Mouse (Mus musculus): ENCODE measurements at regions not wholly inside any gene's neighbourhood (a gene's known extent, or its start where the extent isn't known, plus 50 kb on each side); places are given as distances from the start of the nearest gene placed in this dataset.
"Not testable (repeated sequence)": the region's sequence is repeated elsewhere in the genome, so short reads cannot be mapped to it uniquely, and the experiment has no call there.

DNA sequence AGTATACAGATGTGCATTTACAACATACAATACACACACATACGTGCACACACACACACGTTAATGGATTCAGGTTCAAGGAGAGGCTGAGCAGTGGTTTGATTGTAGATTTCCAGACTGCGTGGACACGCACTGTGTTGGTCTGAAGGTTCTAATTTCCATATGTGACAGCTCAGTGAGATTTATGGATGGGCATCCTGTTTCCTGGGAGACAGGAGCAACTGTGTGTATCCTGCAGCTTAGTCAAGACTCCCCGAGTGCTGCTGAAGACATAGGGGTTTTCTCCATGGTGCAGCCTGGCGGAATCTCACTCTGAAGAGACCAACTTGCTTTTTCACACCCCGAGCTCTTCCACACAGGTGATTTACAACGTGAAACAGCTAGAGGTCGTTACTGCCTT is 119.3 kb upstream of the Foxk1 start:
- Histone ChIP-seq H3K9ac (replicated peaks; ENCODE audit: low read length) (no peak overlapping the region), H3K4me3 (replicated peaks; ENCODE audit: low read depth, low read length) (no peak overlapping the region), H3K4me2 (ENCODE audit: low read length) (no peak overlapping the region), H3K27me3 (ENCODE audit: control insufficient read depth, insufficient read depth, low read length) (no peaks in the 10 kb centered on the region), H3K27ac (replicated peaks; ENCODE audit: low read depth, low read length) (no peak overlapping the region), H3K4me1 (ENCODE audit: control insufficient read depth, insufficient read depth, low read length) (no peaks in the 10 kb centered on the region), H3K36me3 (ENCODE audit: control insufficient read depth, insufficient read depth, low read length) (no peaks in the 10 kb centered on the region), H3K9me3 (ENCODE audit: control insufficient read depth, low read length) (no peaks in the 10 kb centered on the region; the same call in 1 of the 2 replicates)
- 61% methylated on average over 9 of the region's 9 CpGs for WGBS
- ATAC-seq (ENCODE audit: low FRiP score, low TSS enrichment) (no peak), DNase-seq (peak; percentile 5)

DNA sequence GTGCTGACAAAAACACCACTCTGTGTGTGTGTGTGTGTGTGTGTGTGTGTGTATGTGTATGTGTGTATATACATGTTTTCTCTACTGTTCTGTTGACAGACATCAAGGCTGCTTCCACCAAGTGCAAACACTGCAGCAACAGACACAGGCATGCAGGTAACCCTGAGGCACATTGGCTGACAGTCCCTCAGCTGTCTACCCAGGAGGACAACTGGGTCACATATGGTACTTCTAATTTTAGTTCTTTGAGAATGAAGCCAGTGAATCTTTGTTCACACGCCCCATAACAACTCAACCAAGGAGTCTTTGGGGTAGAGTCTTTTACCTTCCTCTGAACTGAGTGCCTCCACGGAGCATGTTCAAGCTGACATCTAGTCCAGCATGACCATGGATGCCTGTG is 113.3 kb upstream of the Foxk1 start:
- no peaks in the 10 kb centered on the region for H3K27me3 ChIP-seq (ENCODE audit: control insufficient read depth, insufficient read depth, low read length)
- 85% methylated on average over 2 of the region's 2 CpGs for WGBS
- no peak overlapping the region for H3K4me2 ChIP-seq (ENCODE audit: low read length)
- H3K4me3 ChIP-seq (replicated peaks; ENCODE audit: low read depth, low read length) = no peak overlapping the region
- H3K9me3 ChIP-seq (ENCODE audit: control insufficient read depth, low read length) = peaks cover 7% of the 10 kb centered on the region
- H3K36me3 ChIP-seq (ENCODE audit: control insufficient read depth, insufficient read depth, low read length) = no peaks in the 10 kb centered on the region
- no peak overlapping the region for H3K9ac ChIP-seq (replicated peaks; ENCODE audit: low read length)
- DNase-seq = no peak
- no peak overlapping the region for H3K27ac ChIP-seq (replicated peaks; ENCODE audit: low read depth, low read length)
- ATAC-seq (ENCODE audit: low FRiP score, low TSS enrichment) = no peak
- no peaks in the 10 kb centered on the region for H3K4me1 ChIP-seq (ENCODE audit: control insufficient read depth, insufficient read depth, low read length)

DNA sequence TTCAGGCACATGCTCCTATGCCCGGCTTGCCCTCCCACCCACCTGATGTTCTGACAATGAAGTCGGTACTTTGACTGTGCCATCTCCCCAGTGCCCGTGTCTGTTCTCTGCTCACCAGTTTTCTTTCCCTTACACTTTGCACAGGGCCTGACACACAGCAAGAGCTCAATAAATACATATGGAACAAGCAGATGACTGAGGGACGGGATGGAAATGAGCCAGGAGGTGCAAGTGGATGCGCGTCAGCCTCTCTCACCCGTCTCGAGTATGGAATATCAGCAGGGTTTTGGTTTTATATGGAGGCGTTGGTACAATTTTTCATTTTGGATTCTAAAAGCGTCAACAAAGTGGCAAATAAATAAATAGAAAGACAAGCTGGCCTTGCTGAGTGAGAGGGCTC is 109.8 kb upstream of the Foxk1 start:
- Histone ChIP-seq H3K27ac (replicated peaks; ENCODE audit: low read depth, low read length) (no peak overlapping the region), H3K9ac (replicated peaks; ENCODE audit: low read length) (no peak overlapping the region), H3K4me2 (ENCODE audit: low read length) (no peak overlapping the region), H3K4me3 (replicated peaks; ENCODE audit: low read depth, low read length) (no peak overlapping the region), H3K9me3 (ENCODE audit: control insufficient read depth, low read length) (peaks cover 7% of the 10 kb centered on the region), H3K27me3 (ENCODE audit: control insufficient read depth, insufficient read depth, low read length) (no peaks in the 10 kb centered on the region), H3K4me1 (ENCODE audit: control insufficient read depth, insufficient read depth, low read length) (no peaks in the 10 kb centered on the region), H3K36me3 (ENCODE audit: control insufficient read depth, insufficient read depth, low read length) (no peaks in the 10 kb centered on the region)
- 90% methylated on average over 10 of the region's 10 CpGs for WGBS
- ATAC-seq (ENCODE audit: low FRiP score, low TSS enrichment) (no peak), DNase-seq (no peak)

DNA sequence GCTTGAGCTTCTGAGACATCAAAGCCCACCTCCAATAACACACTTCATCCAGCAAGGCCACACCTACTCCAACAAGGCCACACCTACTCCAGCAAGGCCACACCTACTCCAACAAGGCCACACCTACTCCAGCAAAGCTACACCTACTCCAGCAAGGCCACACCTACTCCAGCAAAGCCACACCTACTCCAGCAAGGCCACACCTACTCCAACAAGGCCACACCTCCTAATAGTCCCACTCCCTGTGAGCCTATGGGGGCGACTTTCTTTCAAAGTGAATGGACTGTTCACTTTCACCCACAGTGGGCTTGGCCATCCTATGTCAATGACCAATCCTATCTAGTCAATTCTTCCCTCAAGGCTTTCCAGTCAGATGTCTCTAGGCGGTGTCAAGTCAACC is 104.9 kb upstream of the Foxk1 start:
- H3K27me3 ChIP-seq (ENCODE audit: control insufficient read depth, insufficient read depth, low read length); H3K9ac ChIP-seq (replicated peaks; ENCODE audit: low read length); H3K36me3 ChIP-seq (ENCODE audit: control insufficient read depth, insufficient read depth, low read length); ATAC-seq (ENCODE audit: low FRiP score, low TSS enrichment); H3K4me1 ChIP-seq (ENCODE audit: control insufficient read depth, insufficient read depth, low read length); H3K4me2 ChIP-seq (ENCODE audit: low read length); H3K27ac ChIP-seq (replicated peaks; ENCODE audit: low read depth, low read length); DNase-seq; H3K9me3 ChIP-seq (ENCODE audit: control insufficient read depth, low read length); H3K4me3 ChIP-seq (replicated peaks; ENCODE audit: low read depth, low read length): not testable (repeated sequence)
- 89% methylated on average over 2 of the region's 2 CpGs for WGBS

DNA sequence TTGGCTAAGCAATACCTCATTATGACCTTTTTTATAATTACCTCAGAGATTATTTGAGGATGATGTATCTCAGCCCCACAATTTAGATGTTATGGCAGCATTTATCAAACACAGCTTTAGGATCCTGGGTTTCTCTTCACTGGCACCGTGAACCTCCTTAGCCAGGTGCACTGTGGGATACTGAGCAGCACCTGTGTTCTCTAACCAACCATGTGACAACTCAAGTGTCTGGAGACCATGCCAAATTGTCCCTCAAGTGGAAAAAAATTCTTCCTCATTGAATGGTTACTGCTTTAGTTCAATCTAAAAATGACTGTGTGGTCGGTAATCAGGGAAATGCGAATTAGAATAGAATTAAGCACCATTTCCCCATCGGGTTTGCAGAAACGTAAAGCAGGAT is 101.7 kb upstream of the Foxk1 start:
- Histone ChIP-seq H3K4me1 (ENCODE audit: control insufficient read depth, insufficient read depth, low read length) (no peaks in the 10 kb centered on the region), H3K9ac (replicated peaks; ENCODE audit: low read length) (no peak overlapping the region)
- WGBS = 92% methylated on average over 5 of the region's 5 CpGs

DNA sequence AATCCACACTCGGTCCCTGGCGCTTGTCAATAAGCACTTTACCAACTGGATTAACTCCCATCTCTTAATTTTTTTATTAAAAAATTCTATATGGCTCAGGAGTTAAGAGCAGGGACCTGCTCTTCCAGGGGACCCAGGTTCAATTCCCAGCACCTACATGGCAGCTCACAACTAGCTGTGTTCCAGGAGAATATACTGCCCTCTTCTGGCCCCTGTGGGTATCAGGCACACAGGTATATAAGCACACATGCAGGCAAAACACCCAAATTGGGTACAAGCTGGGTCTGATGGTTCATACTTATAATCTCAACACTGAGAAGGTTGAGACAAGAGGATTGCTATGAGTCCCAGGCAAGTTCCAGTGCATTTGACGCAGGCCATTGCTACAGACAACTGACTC is 92.8 kb upstream of the Foxk1 start:
- WGBS = 94% methylated on average over 3 of the region's 3 CpGs

More for the DNA sequence above, 101.7 kb upstream of the Foxk1 start:
- Histone ChIP-seq H3K4me3 (replicated peaks; ENCODE audit: low read depth, low read length) (no peak overlapping the region), H3K36me3 (ENCODE audit: control insufficient read depth, insufficient read depth, low read length) (no peaks in the 10 kb centered on the region), H3K27me3 (ENCODE audit: control insufficient read depth, insufficient read depth, low read length) (no peaks in the 10 kb centered on the region), H3K27ac (replicated peaks; ENCODE audit: low read depth, low read length) (no peak overlapping the region), H3K4me2 (ENCODE audit: low read length) (no peak overlapping the region), H3K9me3 (ENCODE audit: control insufficient read depth, low read length) (no peaks in the 10 kb centered on the region)
- DNase-seq (no peak), ATAC-seq (ENCODE audit: low FRiP score, low TSS enrichment) (no peak)

DNA sequence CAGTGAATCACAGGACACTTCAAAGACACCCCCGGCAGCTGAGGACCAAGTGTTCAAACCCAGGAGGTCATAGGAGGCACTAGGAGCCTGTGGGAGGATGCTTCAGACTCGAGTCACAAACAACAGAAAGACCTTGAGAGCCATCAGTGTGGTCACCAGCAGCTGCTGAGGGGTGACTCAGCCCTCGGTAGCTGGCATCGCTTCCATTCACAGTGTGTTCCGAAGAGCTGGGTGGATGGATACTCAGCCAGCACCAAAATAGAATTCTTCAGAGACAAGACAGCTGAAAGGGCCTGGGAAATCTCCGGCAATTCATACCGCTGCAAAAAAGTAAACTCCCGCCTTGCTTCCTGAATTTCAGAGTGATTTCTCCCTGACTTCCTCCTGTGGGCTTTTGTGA is 87.4 kb upstream of the Foxk1 start:
- Histone ChIP-seq H3K9me3 (ENCODE audit: control insufficient read depth, low read length) (no peaks in the 10 kb centered on the region), H3K36me3 (ENCODE audit: control insufficient read depth, insufficient read depth, low read length) (no peaks in the 10 kb centered on the region), H3K27ac (replicated peaks; ENCODE audit: low read depth, low read length) (no peak overlapping the region), H3K9ac (replicated peaks; ENCODE audit: low read length) (no peak overlapping the region), H3K4me2 (ENCODE audit: low read length) (no peak overlapping the region), H3K27me3 (ENCODE audit: control insufficient read depth, insufficient read depth, low read length) (no peaks in the 10 kb centered on the region), H3K4me1 (ENCODE audit: control insufficient read depth, insufficient read depth, low read length) (no peaks in the 10 kb centered on the region), H3K4me3 (replicated peaks; ENCODE audit: low read depth, low read length) (no peak overlapping the region)
- 85% methylated on average over 8 of the region's 8 CpGs for WGBS
- ATAC-seq (ENCODE audit: low FRiP score, low TSS enrichment) (no peak), DNase-seq (no peak)

More for the DNA sequence above, 92.8 kb upstream of the Foxk1 start:
- DNase-seq (no peak), ATAC-seq (ENCODE audit: low FRiP score, low TSS enrichment) (no peak)
- no peaks in the 10 kb centered on the region for H3K36me3 ChIP-seq (ENCODE audit: control insufficient read depth, insufficient read depth, low read length)
- no peaks in the 10 kb centered on the region for H3K9me3 ChIP-seq (ENCODE audit: control insufficient read depth, low read length)
- H3K4me1 ChIP-seq (ENCODE audit: control insufficient read depth, insufficient read depth, low read length) = no peaks in the 10 kb centered on the region
- no peak overlapping the region for H3K27ac ChIP-seq (replicated peaks; ENCODE audit: low read depth, low read length)
- H3K9ac ChIP-seq (replicated peaks; ENCODE audit: low read length) = no peak overlapping the region
- no peak overlapping the region for H3K4me2 ChIP-seq (ENCODE audit: low read length)
- no peak overlapping the region for H3K4me3 ChIP-seq (replicated peaks; ENCODE audit: low read depth, low read length)
- no peaks in the 10 kb centered on the region for H3K27me3 ChIP-seq (ENCODE audit: control insufficient read depth, insufficient read depth, low read length)

DNA sequence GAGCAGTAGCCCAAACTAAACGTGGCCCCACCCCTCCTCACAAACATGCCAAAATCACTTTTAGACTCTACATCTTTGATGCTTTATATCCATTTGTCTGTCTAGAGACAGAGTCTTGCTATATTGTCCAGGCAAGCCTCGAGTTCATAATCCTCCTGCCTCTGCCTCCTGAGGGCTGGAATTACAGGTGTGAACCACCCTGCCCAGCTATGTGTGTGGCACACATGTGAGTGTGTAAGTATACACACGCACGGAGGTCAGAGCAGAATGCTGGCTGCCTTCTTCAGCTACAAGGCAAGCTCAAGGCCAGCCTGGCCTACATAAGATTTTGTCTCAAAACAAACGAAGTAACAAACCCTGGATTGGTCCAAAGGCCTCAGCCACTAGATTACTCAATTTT is 86.8 kb upstream of the Foxk1 start:
- Histone ChIP-seq H3K27ac (replicated peaks; ENCODE audit: low read depth, low read length) (no peak overlapping the region), H3K9ac (replicated peaks; ENCODE audit: low read length) (no peak overlapping the region), H3K4me1 (ENCODE audit: control insufficient read depth, insufficient read depth, low read length) (no peaks in the 10 kb centered on the region), H3K36me3 (ENCODE audit: control insufficient read depth, insufficient read depth, low read length) (no peaks in the 10 kb centered on the region), H3K27me3 (ENCODE audit: control insufficient read depth, insufficient read depth, low read length) (no peaks in the 10 kb centered on the region), H3K4me3 (replicated peaks; ENCODE audit: low read depth, low read length) (no peak overlapping the region), H3K4me2 (ENCODE audit: low read length) (no peak overlapping the region), H3K9me3 (ENCODE audit: control insufficient read depth, low read length) (no peaks in the 10 kb centered on the region)
- DNase-seq (no peak), ATAC-seq (ENCODE audit: low FRiP score, low TSS enrichment) (no peak)
- 79% methylated on average over 5 of the region's 5 CpGs for WGBS

DNA sequence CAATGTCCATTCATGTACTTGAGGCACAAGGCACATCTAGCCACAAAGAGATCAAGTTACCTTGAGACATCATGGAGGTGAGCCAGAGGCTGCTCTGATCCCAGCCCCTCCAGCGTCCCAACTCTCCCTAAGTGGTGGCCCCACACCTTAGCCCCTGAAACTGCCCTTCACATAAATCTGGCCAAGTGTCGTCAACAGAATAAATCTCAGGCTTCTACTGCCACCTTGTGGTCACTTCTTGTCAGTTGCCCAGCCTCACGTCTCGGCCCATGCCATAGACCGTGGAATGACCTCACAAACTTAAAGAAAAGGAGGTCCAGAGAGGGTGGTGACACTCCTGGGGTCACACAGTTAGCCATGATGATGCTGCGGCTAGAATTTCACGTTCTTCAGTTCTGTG is 82.0 kb upstream of the Foxk1 start:
- no peak overlapping the region for H3K9ac ChIP-seq (replicated peaks; ENCODE audit: low read length)
- no peaks in the 10 kb centered on the region for H3K9me3 ChIP-seq (ENCODE audit: control insufficient read depth, low read length)
- WGBS = 4% methylated on average over 7 of the region's 7 CpGs
- H3K4me3 ChIP-seq (replicated peaks; ENCODE audit: low read depth, low read length) = no peak overlapping the region
- ATAC-seq (ENCODE audit: low FRiP score, low TSS enrichment) (no peak; the same call in 1 of the 2 replicates), DNase-seq (peak; percentile 90)
- no peak overlapping the region for H3K4me2 ChIP-seq (ENCODE audit: low read length)
- H3K4me1 ChIP-seq (ENCODE audit: control insufficient read depth, insufficient read depth, low read length) = no peaks in the 10 kb centered on the region
- H3K36me3 ChIP-seq (ENCODE audit: control insufficient read depth, insufficient read depth, low read length) = no peaks in the 10 kb centered on the region
- no peak overlapping the region for H3K27ac ChIP-seq (replicated peaks; ENCODE audit: low read depth, low read length)
- H3K27me3 ChIP-seq (ENCODE audit: control insufficient read depth, insufficient read depth, low read length) = no peaks in the 10 kb centered on the region

Measured in midbrain, embryonic 14.5 days (tissue).